Mouse (Mus musculus) kidney, embryonic 15.5 days (tissue): ENCODE data around the gene Atm. TPM values are rescaled to one million over a fixed set of nuclear protein-coding genes. Genes with fewer than 3 reads are reported as not detected.

Experiments used
- ATAC-seq: fragments of 200-750 bp; cut with Nextera tagmentation; replicated peaks from 2 replicates; pipeline ENCODE4 v1.8.0; 2017; ENCODE audit warnings: moderate TSS enrichment; ENCODE audit not compliant: low FRiP score
- H3K27ac ChIP-seq: fragments of 300-500 bp; sonication (generic); 2 replicates; pipeline ENCODE4 v1.5.1; 2015; ENCODE audit warnings: mild to moderate bottlenecking, inconsistent platforms
- H3K27me3 ChIP-seq: fragments of 300-500 bp; sonication (generic); 2 replicates; pipeline ENCODE4 v1.6.1; 2015; ENCODE audit warnings: inconsistent platforms
- H3K36me3 ChIP-seq: fragments of 300-500 bp; sonication (generic); 2 replicates; pipeline ENCODE4 v1.6.1; 2015; ENCODE audit warnings: inconsistent platforms
- H3K4me1 ChIP-seq: fragments of 300-500 bp; sonication (generic); 2 replicates; pipeline ENCODE4 v1.6.1; 2015; ENCODE audit warnings: inconsistent platforms
- H3K4me2 ChIP-seq: fragments of 300-500 bp; sonication (generic); 2 replicates; pipeline ENCODE4 v1.6.1; 2015; ENCODE audit warnings: moderate library complexity, mild to moderate bottlenecking, inconsistent platforms
- H3K4me3 ChIP-seq: fragments of 300-500 bp; sonication (generic); replicated peaks from 2 replicates; pipeline ENCODE4 v1.5.1; 2015; ENCODE audit warnings: mild to moderate bottlenecking, inconsistent platforms
- H3K9ac ChIP-seq: fragments of 300-500 bp; sonication (generic); 2 replicates; pipeline ENCODE4 v1.6.1; 2015; ENCODE audit warnings: mild to moderate bottlenecking, inconsistent platforms
- H3K9me3 ChIP-seq: fragments of 300-500 bp; sonication (generic); replicated peaks from 2 replicates; pipeline ENCODE4 v1.6.1; 2016; ENCODE audit warnings: inconsistent platforms
- WGBS: fragments of 180-500 bp; shearing (Covaris S2); methylation state at CpG from one replicate; pipeline ENCODE4 v1.1.7; 2015; ENCODE audit warnings: mixed read lengths; 5-methylcytosine and 5-hydroxymethylcytosine counted together
- polyA plus RNA-seq: library from polyadenylated mRNA; unstranded; fragments of >200 nt; fragmentation: Nextera tagmentation; extraction: Ambion mirVana; gene quantifications from 2 replicates; pipeline ENCODE4 v1.2.1, GENCODE M21; 2015

Atm gene
- 15.6 and 16.3 TPM in 2 replicates for polyA plus RNA-seq

GRCm38 (mm10) chr9:53536558-53537320, at the start of gene Atm, which contains the start of gene Npat:
TSS of gene Atm (minus strand) at chr9:53536740.
TSS of gene Npat (plus strand) at chr9:53537047.
- Histone ChIP-seq H3K27ac (peak within 1 kb of the TSS; percentile 97), H3K4me3 (peak within 1 kb of the TSS; percentile 93), H3K9me3 (no peaks in the 10 kb centered on the region), H3K9ac (peak within 1 kb of the TSS; percentile 93), H3K4me2 (peak within 1 kb of the TSS; percentile 84), H3K36me3 (peaks cover 11% of the 10 kb centered on the region; the same call in 1 of the 2 replicates), H3K4me1 (peaks cover 19% of the 10 kb centered on the region), H3K27me3 (no peaks in the 10 kb centered on the region)
- WGBS, result under 1% methylated on average over 69 of the region's 69 CpGs
- peak; percentile 99 for ATAC-seq

GRCm38 (mm10) chr9:53581870-53582269, 45.3 kb upstream of the Atm start:
- Histone ChIP-seq H3K9me3 (no peaks in the 10 kb centered on the region), H3K4me3 (no peak overlapping the region), H3K27me3 (no peaks in the 10 kb centered on the region), H3K4me1 (no peaks in the 10 kb centered on the region), H3K9ac (no peak overlapping the region), H3K4me2 (no peak overlapping the region), H3K27ac (no peak overlapping the region), H3K36me3 (peaks cover 87% of the 10 kb centered on the region)
- WGBS, result 92% methylated on average over 4 of the region's 4 CpGs
- ATAC-seq, result no peak

GRCm38 (mm10) chr9:53575721-53576120, 39.2 kb upstream of the Atm start:
- Histone ChIP-seq H3K9ac (no peak overlapping the region), H3K9me3 (no peaks in the 10 kb centered on the region), H3K27ac (no peak overlapping the region), H3K4me2 (no peak overlapping the region), H3K4me3 (no peak overlapping the region), H3K4me1 (no peaks in the 10 kb centered on the region), H3K36me3 (peaks cover 74% of the 10 kb centered on the region), H3K27me3 (no peaks in the 10 kb centered on the region)
- 90% methylated on average over 5 of the region's 5 CpGs for WGBS
- ATAC-seq, result no peak

GRCm38 (mm10) chr9:53572516-53573307, 36.2 kb upstream of the Atm start:
- H3K36me3 ChIP-seq, result peaks cover 72% of the 10 kb centered on the region

GRCm38 (mm10) chr9:53570662-53571061, 34.1 kb upstream of the Atm start:
- H3K36me3 ChIP-seq, result peaks cover 74% of the 10 kb centered on the region
- H3K4me2 ChIP-seq, result no peak overlapping the region
- no peaks in the 10 kb centered on the region for H3K9me3 ChIP-seq
- ATAC-seq, result no peak
- no peaks in the 10 kb centered on the region for H3K27me3 ChIP-seq
- no peak overlapping the region for H3K27ac ChIP-seq
- no peak overlapping the region for H3K9ac ChIP-seq
- H3K4me1 ChIP-seq, result no peaks in the 10 kb centered on the region
- H3K4me3 ChIP-seq, result no peak overlapping the region
- WGBS, result 68% methylated on average over 6 of the region's 6 CpGs

More at GRCm38 (mm10) chr9:53572516-53573307, 36.2 kb upstream of the Atm start:
- Histone ChIP-seq H3K4me2 (no peak overlapping the region), H3K27ac (no peak overlapping the region), H3K27me3 (no peaks in the 10 kb centered on the region), H3K4me3 (no peak overlapping the region), H3K9ac (no peak overlapping the region), H3K9me3 (no peaks in the 10 kb centered on the region), H3K4me1 (no peaks in the 10 kb centered on the region)
- no peak for ATAC-seq
- WGBS, result 92% methylated on average over 7 of the region's 7 CpGs

DNA sequence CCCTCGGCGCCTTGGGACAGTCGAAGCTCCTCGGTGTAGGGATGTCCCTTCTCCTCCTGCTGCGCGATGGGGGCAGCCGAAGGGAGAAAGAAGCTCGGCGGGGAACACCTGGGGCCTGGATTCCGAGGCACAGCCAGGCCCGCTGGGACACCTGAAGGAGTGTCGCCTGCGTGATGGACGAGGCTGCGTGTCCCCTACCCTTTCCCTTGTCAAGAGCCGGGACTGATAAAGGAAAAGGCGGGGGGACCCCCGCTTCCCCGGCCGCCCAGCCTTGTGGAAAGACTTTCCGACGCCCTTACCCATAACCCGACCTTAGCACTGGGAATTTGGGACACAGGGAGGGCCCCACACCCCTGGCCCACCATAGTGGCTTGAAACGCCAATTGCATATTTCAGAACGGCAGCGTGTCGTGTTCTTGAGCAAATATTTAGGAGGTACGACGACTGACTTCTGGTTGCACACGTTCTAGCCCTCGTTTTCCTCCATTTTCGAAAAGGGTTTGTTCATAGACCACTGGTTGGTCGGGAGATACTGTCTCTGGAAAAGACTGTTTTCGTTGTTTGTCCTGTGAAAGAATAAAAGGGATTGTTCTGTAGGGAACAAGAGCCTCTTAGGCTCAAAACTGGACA, 911 bp upstream of the Atm start:
- H3K9me3 ChIP-seq, result no peaks in the 10 kb centered on the region
- peak overlapping the region; percentile 97 for H3K27ac ChIP-seq
- H3K4me3 ChIP-seq, result peak overlapping the region; percentile 93
- peaks cover 8% of the 10 kb centered on the region; the same call in 1 of the 2 replicates for H3K36me3 ChIP-seq
- peak overlapping the region; percentile 93 for H3K9ac ChIP-seq
- no peak for ATAC-seq
- peak overlapping the region; percentile 77 for H3K4me2 ChIP-seq
- peaks cover 19% of the 10 kb centered on the region for H3K4me1 ChIP-seq
- no peaks in the 10 kb centered on the region for H3K27me3 ChIP-seq
- WGBS, result under 1% methylated on average over 31 of the region's 34 CpGs

DNA sequence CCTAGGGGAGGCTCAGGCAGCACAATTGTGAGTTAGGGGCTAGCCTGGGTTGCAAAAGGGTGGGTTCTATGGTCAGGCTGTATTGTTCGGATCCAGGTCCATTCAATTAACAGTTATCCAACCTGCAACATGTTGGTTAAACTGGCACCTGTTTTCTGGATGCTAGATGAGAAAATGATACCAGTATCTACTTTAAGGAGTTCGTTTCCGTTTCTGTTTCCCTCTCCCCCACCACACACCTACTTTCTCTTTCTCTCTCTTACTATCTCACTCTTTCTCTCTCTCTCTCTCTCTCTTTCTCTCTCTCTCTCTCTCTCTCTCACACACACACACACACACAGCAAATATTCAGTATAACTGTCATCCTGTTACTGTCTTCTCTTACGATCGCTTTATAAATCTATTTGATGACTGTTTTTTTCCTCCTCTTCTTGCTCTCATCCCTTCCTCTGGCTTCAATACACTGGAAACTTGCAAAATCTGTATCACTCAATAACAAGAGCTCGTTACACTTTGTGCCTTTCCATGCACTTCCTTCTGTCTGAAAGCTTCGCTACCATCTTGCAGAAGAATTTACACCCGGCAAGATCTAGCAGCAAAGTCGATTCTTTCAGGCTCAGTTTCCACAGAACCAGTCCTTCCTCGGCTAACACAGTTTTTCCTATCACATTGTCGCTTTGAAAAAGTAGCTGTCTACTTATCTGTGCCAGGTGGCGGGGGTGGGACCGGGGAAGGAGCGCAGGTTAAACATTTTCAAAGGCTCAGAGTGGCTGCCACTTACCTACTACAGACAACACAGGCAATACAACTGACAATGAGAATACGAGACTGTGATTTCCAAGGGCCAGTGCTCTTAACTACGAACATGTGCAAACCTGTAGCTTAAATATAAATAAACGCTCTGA, 872 bp downstream of the Atm start:
- no peaks in the 10 kb centered on the region for H3K27me3 ChIP-seq
- peaks cover 19% of the 10 kb centered on the region for H3K4me1 ChIP-seq
- H3K4me3 ChIP-seq, result peak overlapping the region; percentile 93
- H3K4me2 ChIP-seq, result peak overlapping the region; percentile 84
- no peak for ATAC-seq
- no peaks in the 10 kb centered on the region for H3K9me3 ChIP-seq
- H3K9ac ChIP-seq, result peak overlapping the region; percentile 42
- peaks cover 20% of the 10 kb centered on the region for H3K36me3 ChIP-seq
- H3K27ac ChIP-seq, result peak overlapping the region; percentile 84
- WGBS, result 11% methylated on average over 17 of the region's 17 CpGs

- WGBS, result 49% methylated on average over 9 of the region's 9 CpGs
- no peaks in the 10 kb centered on the region for H3K9me3 ChIP-seq
- ATAC-seq, result no peak
Measured at GRCm38 (mm10) chr9:53517373-53518009, 19.0 kb downstream of the Atm start.

DNA sequence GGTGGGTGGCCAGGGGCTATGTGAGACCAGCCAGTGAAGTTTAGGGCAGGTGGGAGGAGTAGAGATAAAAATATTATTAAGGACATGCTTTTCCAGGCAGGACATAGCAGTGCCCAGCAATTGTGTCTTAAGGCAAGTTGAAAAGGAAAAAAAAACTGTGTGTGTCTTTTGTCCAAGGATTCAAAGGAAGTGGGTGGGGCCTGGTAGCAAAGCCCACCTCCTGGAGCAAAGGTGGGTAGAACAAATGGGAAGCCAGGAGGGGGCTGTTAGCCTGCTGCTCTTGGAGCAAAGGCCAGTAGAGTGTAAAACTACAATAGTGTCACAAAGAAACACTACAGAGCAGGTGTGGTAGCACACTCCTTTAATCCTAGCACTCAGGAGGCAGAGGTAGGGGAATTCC, 22.4 kb downstream of the Atm start:
- Histone ChIP-seq H3K36me3 (peaks cover 38% of the 10 kb centered on the region), H3K27me3 (no peaks in the 10 kb centered on the region), H3K9me3 (no peaks in the 10 kb centered on the region), H3K4me3 (no peak overlapping the region), H3K4me2 (no peak overlapping the region), H3K9ac (no peak overlapping the region), H3K27ac (no peak overlapping the region), H3K4me1 (no peaks in the 10 kb centered on the region)
- ATAC-seq, result no peak

More at GRCm38 (mm10) chr9:53517373-53518009, 19.0 kb downstream of the Atm start:
- H3K9ac ChIP-seq, result no peak overlapping the region
- H3K27ac ChIP-seq, result no peak overlapping the region
- no peaks in the 10 kb centered on the region for H3K27me3 ChIP-seq
- H3K4me1 ChIP-seq, result no peaks in the 10 kb centered on the region
- no peak overlapping the region for H3K4me3 ChIP-seq
- H3K4me2 ChIP-seq, result no peak overlapping the region
- peaks cover 33% of the 10 kb centered on the region; the same call in 1 of the 2 replicates for H3K36me3 ChIP-seq

GRCm38 (mm10) chr9:53508053-53508452, 28.5 kb downstream of the Atm start:
- no peak overlapping the region for H3K4me3 ChIP-seq
- peaks cover 50% of the 10 kb centered on the region for H3K36me3 ChIP-seq
- no peaks in the 10 kb centered on the region for H3K9me3 ChIP-seq
- no peaks in the 10 kb centered on the region for H3K4me1 ChIP-seq
- H3K4me2 ChIP-seq, result no peak overlapping the region
- no peak overlapping the region for H3K27ac ChIP-seq
- no peak for ATAC-seq
- 90% methylated on average over 7 of the region's 7 CpGs for WGBS
- no peak overlapping the region for H3K9ac ChIP-seq
- no peaks in the 10 kb centered on the region for H3K27me3 ChIP-seq

- ATAC-seq, result no peak
- no peaks in the 10 kb centered on the region for H3K27me3 ChIP-seq
- peaks cover 63% of the 10 kb centered on the region for H3K36me3 ChIP-seq
Measured at GRCm38 (mm10) chr9:53485886-53486285, 50.7 kb downstream of the Atm start.

More at GRCm38 (mm10) chr9:53485886-53486285, 50.7 kb downstream of the Atm start:
- H3K4me2 ChIP-seq, result no peak overlapping the region
- H3K27ac ChIP-seq, result no peak overlapping the region
- H3K4me3 ChIP-seq, result no peak overlapping the region
- no peak overlapping the region for H3K9ac ChIP-seq
- no peaks in the 10 kb centered on the region for H3K4me1 ChIP-seq
- no peaks in the 10 kb centered on the region for H3K9me3 ChIP-seq
